Mouse (Mus musculus) liver, embryonic 18 days (tissue): ENCODE results near the gene Actl10. TPM values are rescaled to one million over a fixed set of nuclear protein-coding genes. Genes with fewer than 3 reads are reported as not detected.

Experiments
- polyA plus RNA-seq: library from polyadenylated mRNA; depleted of rRNA; stranded (reverse); fragments of >200 nt; gene quantifications from 2 replicates; pipeline ENCODE4 v1.2.3, GENCODE M21; 2012; rRNA removed

Gene Actl10
- polyA plus RNA-seq, result 0.01 and 0.02 TPM in 2 replicates

GRCm38 (mm10) chr2:154551476-154551875 is at the start of gene Actl10:
TSS of gene Actl10 (plus strand) at chr2:154551776.

GRCm38 (mm10) chr2:154546711-154547110 is 4.9 kb upstream of the Actl10 start, which contains the start of gene 1700003F12Rik:
TSS of gene 1700003F12Rik (plus strand) at chr2:154547085.

GRCm38 (mm10) chr2:154558264-154559039 is 6.9 kb downstream of the Actl10 start, which contains the start of gene Necab3:
TSS of gene Necab3 (minus strand) at chr2:154558890.

GRCm38 (mm10) chr2:154569836-154570286 is 18.3 kb downstream of the Actl10 start, which contains the start of gene E2f1:
TSS of gene E2f1 (minus strand) at chr2:154569892.

Other genes with a start within 250 kb of the Actl10 start
- not detected in 2 replicates for gene Bpifb9b, start 244.5 kb upstream of the Actl10 start, polyA plus RNA-seq
- gene Cdk5rap1, start 178.8 kb upstream of the Actl10 start, polyA plus RNA-seq, result 9.5 and 15.7 TPM in 2 replicates
- gene Snta1, start 143.7 kb upstream of the Actl10 start, polyA plus RNA-seq, result 4.0 and 4.5 TPM in 2 replicates
- gene Cbfa2t2, start 115.3 kb upstream of the Actl10 start, polyA plus RNA-seq, result 4.2 and 4.5 TPM in 2 replicates
- 4.5 and 5.8 TPM in 2 replicates for gene 1700003F12Rik, start 4.7 kb upstream of the Actl10 start, polyA plus RNA-seq
- gene Necab3, start 7.1 kb downstream of the Actl10 start, polyA plus RNA-seq, result 0.56 and 0.81 TPM in 2 replicates
- gene E2f1, start 18.1 kb downstream of the Actl10 start, polyA plus RNA-seq, result 14.6 and 16.7 TPM in 2 replicates
- 66.2 and 70.8 TPM in 2 replicates for gene Pxmp4, start 51.9 kb downstream of the Actl10 start, polyA plus RNA-seq
- gene Zfp341, start 61.5 kb downstream of the Actl10 start, polyA plus RNA-seq, result 1.9 and 2.2 TPM in 2 replicates
- 0.07 and 0.22 TPM in 2 replicates for gene 4930519P11Rik, start 61.7 kb downstream of the Actl10 start, polyA plus RNA-seq
- 99.6 and 100 TPM in 2 replicates for gene Chmp4b, start 99.9 kb downstream of the Actl10 start, polyA plus RNA-seq
- not detected in 2 replicates for gene Gm14214, start 218.3 kb downstream of the Actl10 start, polyA plus RNA-seq
- gene Raly, start 239.3 kb downstream of the Actl10 start, polyA plus RNA-seq, result 132 and 147 TPM in 2 replicates
- 0.29 and 0.60 TPM in 2 replicates for gene a, start 239.6 kb downstream of the Actl10 start, polyA plus RNA-seq